Mouse (Mus musculus): ENCODE measurements at regions not wholly inside any gene's neighbourhood (a gene's known extent, or its start where the extent isn't known, plus 50 kb on each side); places are given as distances from the start of the nearest gene placed in this dataset.

- TF ChIP-seq CTCF (IDR thresholded peaks at IDR 0.05; ENCODE audit: low read depth, low read length) = no peak
- TF ChIP-seq POLR2A (IDR thresholded peaks at IDR 0.05; ENCODE audit: extremely low read depth, insufficient read depth, low read length) = no peak
Measured at GRCm38 (mm10) chr6:95905057-95905456, 186.5 kb upstream of the Suclg2 start.

All from liver, adult 2 months (tissue).